Mouse (Mus musculus): ENCODE measurements around the gene 1700016K19Rik.

The 1700016K19Rik gene

DNA sequence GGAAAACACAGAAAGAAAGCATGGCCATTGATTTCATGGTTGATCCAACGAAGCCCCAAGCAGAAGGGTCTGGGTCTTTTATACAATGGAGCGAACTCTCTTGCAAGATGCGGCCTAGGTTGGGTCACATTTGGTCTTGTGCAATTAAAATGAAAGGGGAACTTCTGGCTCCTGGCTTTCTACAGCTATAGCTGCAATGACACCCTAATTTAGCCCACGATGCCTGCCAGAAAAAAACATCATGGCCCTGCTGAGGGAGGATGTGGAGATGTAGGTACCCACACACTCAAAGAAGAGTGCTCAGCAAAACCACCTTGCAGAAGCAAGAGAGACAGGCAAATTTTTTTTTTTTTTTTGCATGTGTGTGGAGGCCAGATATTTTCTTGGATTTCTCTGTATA is 34.1 kb downstream of the 1700016K19Rik start:
- DNase-seq (ENCODE audit: extremely low spot score) = no peak

DNA sequence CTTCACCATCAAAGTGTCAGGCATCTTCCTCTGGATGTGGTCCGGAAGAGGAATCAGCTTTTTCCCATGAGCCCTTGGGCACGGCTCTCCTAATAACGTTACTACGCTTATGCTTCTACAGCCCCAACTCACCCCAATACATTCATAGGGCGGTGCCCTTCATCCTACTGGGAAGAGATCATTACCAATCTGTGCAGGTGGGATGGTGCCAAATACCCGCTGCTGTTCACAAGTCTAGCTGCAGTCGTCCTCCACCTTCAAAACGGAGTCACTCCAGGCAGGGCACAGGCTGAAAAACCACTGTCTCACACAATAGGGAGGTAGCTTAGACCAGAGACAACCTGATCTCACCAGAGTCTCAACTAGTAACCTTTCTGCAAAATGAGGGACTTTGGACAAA is 35.5 kb downstream of the 1700016K19Rik start:
- DNase-seq (ENCODE audit: extremely low spot score) = no peak

DNA sequence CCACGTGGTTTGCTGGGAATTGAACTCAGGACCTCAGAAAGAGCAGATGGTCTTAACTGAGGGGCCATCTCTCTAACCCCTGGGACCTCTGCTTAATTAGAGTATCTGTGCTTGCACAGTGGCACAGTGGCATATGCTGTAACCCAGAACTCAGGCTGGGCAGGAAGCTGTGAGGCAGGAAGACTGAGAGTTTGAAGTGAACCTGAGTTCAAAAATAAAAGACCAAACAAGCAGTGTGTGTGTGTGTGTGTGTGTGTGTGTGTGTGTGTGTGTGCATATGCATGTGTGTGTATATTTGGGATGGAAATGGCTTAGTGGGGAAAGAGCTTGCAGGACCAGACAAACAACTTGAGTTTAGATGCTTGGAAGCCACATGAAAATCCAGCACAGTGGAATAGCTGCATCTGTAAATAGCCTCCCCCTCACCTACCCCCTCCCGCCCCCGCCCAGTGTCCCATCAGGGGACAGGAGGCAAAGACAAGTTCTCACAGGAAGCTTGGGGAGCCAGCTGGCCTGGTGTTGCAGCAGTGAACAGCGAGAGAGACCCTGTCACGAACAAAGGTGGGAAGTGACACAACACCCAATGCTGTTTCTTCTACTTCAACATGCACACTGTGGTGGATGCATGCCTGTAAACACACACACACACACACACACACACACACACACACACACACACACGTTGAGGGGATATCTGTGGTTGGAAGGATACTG is 38.0 kb downstream of the 1700016K19Rik start:
- no peak for DNase-seq (ENCODE audit: extremely low spot score)

DNA sequence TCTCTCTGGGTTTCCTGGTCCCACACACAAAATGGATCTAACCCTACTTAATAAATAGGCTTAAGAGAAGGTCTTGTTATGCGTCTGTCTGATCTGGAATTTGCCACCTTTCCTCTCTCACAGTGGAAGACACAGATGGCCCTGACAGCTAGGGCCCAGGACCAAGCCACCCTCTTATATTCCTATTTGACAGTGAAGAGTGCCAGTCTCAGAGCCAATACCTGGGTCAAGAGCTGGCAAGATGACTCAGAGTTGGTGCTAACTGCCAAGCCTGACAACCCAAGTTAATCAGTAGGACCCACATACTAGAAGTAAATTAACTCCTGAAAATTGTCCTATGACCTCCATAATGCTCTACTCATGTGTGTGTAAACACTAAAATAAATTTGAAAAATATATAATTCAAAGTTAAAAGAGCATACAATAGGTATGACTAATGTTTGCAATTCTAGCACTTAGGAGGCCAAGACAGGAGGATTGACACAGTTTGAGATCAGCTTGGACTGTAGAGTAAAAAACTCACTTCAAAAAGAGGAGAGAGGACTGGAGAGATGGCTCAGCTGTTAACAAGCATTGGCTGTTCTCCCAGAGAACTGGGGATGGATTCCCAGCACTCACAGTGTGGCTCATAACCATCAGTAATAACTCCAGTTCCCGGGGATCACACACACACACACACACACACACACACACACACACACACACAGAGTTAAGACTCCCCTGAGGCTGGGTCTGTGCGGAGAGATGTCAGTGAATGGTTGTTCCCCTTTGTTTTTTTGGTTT is 39.8 kb downstream of the 1700016K19Rik start:
- no peak for DNase-seq (ENCODE audit: extremely low spot score)

DNA sequence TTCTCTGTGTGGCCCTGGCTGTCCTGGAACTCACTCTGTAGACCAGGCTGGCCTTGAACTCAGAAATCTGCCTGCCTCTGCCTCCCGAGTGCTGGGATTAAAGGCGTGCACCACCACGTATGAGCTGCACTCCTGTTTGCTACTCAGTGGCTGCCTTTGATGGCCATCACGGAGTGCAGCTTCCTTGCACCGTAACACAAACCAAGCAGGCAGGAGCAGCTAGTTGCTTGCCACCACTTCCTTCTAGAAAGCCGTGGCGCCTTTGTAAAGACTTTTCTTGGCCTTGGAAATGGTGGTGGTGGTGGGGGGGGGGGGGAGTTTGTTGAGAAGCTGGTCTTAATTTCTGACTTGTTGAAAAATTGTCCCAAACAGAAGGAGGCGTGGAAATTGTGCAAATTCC is 40.4 kb downstream of the 1700016K19Rik start:
- no peak for DNase-seq (ENCODE audit: extremely low spot score)

DNA sequence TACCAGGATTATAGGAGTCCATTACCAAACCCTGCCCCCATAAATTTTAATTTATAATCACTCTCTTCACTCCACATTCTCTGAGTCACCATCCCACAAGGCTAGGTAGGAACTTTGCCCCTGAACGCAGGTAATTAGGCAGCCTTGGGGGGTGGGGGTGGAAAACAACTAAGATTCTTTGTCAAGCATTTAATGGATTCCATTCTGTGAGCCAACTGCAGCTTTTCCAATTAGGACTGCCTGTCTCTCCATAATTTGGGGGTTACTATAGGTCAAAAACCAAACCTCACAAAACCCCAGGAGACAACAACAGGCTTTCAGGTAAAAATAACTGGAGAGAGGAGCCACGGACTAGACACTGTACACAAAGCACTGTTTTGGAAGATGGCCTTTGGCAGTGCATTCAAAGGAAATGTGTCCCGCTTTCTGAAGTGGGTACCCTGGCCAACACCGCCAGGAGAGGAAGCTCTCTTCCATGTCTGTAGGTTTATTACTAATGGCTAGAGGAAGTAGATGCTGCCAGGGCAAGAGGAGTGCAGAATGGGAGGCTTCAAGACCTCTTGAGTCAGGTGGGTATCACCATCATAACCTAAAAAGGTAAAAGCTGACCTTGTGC is 41.2 kb downstream of the 1700016K19Rik start:
- DNase-seq (ENCODE audit: extremely low spot score) = no peak

DNA sequence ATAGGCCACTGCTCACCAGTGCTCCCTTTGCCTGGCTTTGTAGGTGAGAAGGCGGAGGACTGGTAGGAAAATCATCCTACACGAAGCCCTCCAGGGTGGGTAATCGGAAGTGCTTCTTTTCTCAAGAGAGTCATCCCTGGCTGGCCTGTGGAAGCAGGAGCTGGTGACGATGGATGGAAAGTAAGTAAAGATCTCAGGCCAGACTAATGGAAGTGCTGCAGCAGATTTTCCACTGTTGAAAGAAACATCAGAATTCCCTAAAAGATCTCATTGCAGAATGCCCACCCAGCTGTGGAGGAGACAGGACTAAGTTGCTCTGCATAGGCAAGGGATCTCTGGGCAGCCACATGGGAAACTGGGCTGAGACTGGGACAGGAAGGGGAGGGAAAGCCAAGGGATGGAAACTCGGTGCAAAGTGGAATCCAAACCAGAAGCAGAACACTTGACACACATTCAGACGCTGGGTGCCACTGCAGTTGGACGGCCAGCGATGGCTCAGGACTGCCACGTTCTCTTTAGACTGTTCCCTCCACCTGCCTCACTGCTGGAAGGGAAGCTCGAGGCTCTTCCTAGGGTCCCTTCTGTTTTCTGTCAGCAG is 42.4 kb downstream of the 1700016K19Rik start:
- no peak for DNase-seq (ENCODE audit: extremely low spot score)

DNA sequence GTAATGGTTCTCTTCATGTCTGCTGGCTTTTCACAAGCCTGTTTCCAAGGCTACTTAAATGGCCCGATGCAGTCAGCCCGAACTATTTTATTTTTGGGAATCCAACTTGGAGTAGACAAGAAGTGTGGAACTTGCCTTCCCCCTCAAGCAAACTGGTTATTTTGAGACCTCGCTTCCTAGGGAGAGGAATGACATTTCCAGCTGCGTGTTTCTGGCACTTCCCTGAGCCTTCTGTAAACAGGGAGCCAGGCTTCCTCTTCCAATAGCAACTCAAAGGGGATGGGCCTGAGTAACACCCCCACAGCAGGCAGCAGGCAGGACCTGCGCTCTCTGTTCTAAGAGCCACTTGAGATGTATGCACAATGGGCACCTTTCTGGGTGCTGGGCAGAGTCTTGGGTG is 43.2 kb downstream of the 1700016K19Rik start:
- DNase-seq (ENCODE audit: extremely low spot score) = no peak

DNA sequence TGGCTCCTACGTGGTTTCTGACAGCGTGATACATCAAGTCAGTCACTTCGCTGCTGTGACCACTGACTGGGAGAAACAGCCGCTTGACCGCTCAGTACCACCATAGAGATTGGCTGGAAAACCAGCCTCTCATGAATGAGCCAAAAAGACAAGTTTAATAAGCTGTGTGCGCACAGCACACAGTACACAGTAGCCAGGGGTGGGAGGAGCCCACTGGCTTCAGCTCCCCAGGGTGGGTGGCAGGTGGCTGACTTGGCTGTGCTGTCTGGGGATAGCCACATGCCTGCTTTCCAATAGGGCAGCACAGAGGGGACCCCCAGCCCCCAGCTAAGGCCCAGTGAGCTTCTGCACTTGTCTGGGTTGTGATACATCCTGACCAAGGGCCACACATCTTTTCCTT is 44.8 kb downstream of the 1700016K19Rik start:
- no peak for DNase-seq (ENCODE audit: extremely low spot score)

DNA sequence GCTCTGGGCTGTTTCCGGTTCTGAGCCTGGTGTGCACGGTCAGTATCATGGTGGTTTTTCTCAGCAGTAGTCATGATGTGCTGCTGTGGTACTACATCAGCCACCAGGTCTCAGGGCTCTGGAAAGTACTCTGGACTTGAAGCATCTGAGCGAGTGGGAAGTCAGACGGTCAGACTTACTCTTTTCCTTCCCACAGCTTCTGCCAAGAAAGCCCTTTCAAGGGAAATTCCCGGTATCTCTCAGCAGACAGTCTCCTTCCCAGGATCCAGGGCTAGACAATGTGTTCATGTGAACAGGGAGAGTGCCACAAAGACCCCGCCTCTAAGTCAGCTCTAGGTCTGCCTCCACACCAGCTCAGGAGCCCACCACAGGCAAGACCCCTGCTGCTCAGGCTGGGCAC is 45.7 kb downstream of the 1700016K19Rik start:
- no peak for DNase-seq (ENCODE audit: extremely low spot score)

DNA sequence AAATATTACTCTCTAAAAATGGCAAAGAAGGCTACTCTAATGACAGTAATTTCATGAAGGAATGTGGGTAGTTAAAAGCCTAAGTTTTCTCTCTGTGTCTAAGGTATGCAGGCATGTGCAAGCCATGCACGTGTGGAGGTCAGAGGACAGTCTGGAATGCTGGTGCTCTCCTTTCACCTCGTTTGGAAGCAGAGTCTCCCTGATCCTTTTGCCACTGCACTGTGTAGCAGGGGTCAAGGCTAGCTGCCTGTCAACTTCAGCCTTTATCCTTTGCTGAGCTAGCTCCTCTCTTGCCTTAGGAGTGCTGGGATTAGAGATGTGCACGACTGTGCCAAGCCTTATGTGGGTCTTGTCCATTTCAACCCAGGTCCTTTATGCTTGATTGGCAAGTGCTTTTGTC is 50.8 kb downstream of the 1700016K19Rik start:
- no peak for DNase-seq (ENCODE audit: extremely low spot score)

DNA sequence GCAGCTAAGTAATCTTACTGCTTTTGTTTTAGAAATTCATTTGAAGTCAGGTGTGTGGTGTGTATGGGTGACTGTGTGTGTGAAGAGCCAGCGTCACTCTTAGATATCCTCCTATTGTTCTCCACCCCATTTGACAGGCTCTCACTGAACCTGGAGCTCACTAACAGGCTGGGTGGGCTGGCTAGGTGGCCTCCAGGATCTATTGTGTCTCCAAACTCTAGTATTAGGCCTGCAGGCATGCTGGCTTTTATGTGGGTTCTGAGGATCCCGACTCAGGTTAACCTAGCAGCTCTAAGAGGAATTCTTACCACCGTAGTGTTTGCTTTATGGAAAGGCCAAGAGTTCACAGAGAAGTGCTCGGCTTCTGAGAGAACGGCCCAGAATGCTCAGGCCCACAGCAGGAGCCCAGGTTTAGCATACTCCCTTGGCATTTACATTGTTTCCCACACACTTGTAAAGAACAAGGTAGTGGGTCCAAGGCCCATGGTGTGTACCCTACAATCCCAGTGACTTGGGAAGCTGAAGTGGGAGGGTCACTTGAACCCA is 51.3 kb downstream of the 1700016K19Rik start:
- DNase-seq (ENCODE audit: extremely low spot score) = no peak

DNA sequence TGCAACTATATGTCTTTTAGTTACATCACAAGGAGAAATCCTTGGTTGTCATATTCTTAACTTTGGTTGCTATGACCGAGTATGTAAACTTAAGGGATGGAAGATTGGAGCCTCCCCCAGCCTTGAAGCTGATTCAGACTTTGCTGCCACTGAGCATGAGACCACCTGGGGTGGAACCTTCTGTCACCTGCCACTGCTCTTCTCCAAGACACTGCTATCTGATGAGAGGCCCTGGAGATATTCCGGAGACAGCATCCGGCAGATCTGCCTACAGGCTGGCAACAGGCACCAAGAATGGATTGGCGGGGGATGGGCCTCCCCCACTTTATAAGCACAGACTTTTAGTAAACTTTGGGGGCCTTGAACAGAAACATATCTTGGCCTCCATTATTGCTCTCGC is 52.8 kb downstream of the 1700016K19Rik start:
- no peak for DNase-seq (ENCODE audit: extremely low spot score)
